Mouse (Mus musculus): Measurements from ENCODE around the gene Tmem196.

DNA sequence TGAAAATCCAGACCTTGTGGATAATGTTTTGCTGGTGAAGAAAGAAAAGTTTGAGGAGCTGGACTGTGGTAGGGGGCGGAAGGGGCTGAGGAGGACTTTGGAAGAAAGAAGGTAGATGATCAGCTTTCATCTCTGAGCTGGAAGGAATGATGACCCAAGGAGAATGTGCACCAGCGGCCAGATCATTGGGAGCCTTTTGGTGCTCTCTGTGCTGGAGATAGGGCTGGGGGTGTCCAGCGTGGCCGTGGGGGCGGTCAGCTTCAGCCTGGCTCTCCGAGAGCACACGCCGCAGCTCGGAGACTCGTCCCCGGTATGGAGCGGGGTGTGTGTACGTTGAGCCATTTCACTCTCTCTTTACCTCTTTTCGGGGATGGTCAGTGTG is 680 bp downstream of the Tmem196 start:
- TF ChIP-seq CTCF (IDR thresholded peaks at IDR 0.05; ENCODE audit: low read depth) (no peak), EP300 (IDR thresholded peaks at IDR 0.05; ENCODE audit: low read depth) (no peak)

All from liver, embryonic 14.5 days (tissue).